Mouse (Mus musculus) stomach, embryonic 14.5 days (tissue): ENCODE measurements around the gene Taf4. TPM values are rescaled to one million over a fixed set of nuclear protein-coding genes. Genes with fewer than 3 reads are reported as not detected.

Source experiments
- ATAC-seq: fragments of 200-750 bp; cut with Nextera tagmentation; 2 replicates; pipeline ENCODE4 v1.8.0; 2017; ENCODE audit warnings: low read depth, moderate TSS enrichment; ENCODE audit not compliant: insufficient number of reproducible peaks, insufficient read depth, low FRiP score
- H3K27ac ChIP-seq: fragments of 300-500 bp; sonication (generic); 2 replicates; pipeline ENCODE4 v1.5.1; 2014; ENCODE audit warnings: mild to moderate bottlenecking, low read length, moderate library complexity, mixed read lengths
- H3K27me3 ChIP-seq: fragments of 300-500 bp; sonication (generic); 2 replicates; pipeline ENCODE4 v1.6.1; 2014; ENCODE audit warnings: low read length, control low read depth, mixed read lengths; ENCODE audit not compliant: control insufficient read depth, insufficient read depth
- H3K36me3 ChIP-seq: fragments of 300-500 bp; sonication (generic); 2 replicates; pipeline ENCODE4 v1.6.1; 2014; ENCODE audit warnings: mild to moderate bottlenecking, control low read depth, low read length, moderate library complexity, mixed read lengths; ENCODE audit not compliant: control insufficient read depth, insufficient read depth
- H3K4me1 ChIP-seq: fragments of 300-500 bp; sonication (generic); 2 replicates; pipeline ENCODE4 v1.6.1; 2014; ENCODE audit warnings: low read length, control low read depth, mixed read lengths; ENCODE audit not compliant: control insufficient read depth, insufficient read depth
- H3K4me2 ChIP-seq: fragments of 300-500 bp; sonication (generic); replicated peaks from 2 replicates; pipeline ENCODE4 v1.6.1; 2014; ENCODE audit warnings: low read depth, low read length, control low read depth
- H3K4me3 ChIP-seq: fragments of 300-500 bp; sonication (generic); 2 replicates; pipeline ENCODE4 v1.5.1; 2014; ENCODE audit warnings: low read depth, low read length, control low read depth
- H3K9ac ChIP-seq: fragments of 300-500 bp; sonication (generic); replicated peaks from 2 replicates; pipeline ENCODE4 v1.6.1; 2014; ENCODE audit warnings: low read depth, mild to moderate bottlenecking, control low read depth, low read length, moderate library complexity, mixed read lengths
- H3K9me3 ChIP-seq: fragments of 300-500 bp; sonication (generic); 2 replicates; pipeline ENCODE4 v1.6.1; 2016; ENCODE audit warnings: low read depth, low read length, control low read depth; ENCODE audit not compliant: control insufficient read depth
- WGBS: fragments of 180-500 bp; shearing (Covaris S2); extraction: QIAGEN DNeasy Blood & Tissue Kit; methylation state at CpG from one replicate; pipeline ENCODE4 v1.1.7; 2014; 5-methylcytosine and 5-hydroxymethylcytosine counted together
- polyA plus RNA-seq: library from polyadenylated mRNA; unstranded; fragments of >200 nt; fragmentation: Nextera tagmentation; extraction: Ambion mirVana; gene quantifications from 2 replicates; pipeline ENCODE4 v1.2.1, GENCODE M21; 2014

Taf4 gene
- polyA plus RNA-seq, 1 experiment from 2014 or later = 6.8 TPM

DNA sequence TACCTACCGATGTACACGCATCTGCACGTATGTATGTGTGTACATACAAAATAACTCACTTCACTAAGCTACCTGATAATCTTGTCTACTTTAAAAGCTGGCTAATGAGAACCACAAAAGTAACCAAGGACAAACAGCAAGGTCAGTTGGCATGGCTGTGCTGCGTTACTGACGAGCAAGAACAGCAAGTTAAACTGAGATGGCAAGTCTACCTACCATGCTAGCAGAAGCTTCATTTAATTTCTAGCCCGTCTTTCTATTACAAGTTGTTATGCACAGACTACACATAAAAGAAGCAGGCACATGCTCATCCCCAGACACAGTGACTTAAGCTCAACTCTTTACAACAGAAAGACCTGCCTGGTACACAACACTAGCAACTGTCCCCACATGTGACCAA is 29.9 kb downstream of the Taf4 start:
- H3K4me2 ChIP-seq = no peak overlapping the region
- H3K4me1 ChIP-seq = peaks cover 16% of the 10 kb centered on the region; the same call in 1 of the 2 replicates
- H3K9me3 ChIP-seq = no peaks in the 10 kb centered on the region
- no peak overlapping the region for H3K4me3 ChIP-seq
- WGBS = 86% methylated on average over 6 of the region's 6 CpGs
- H3K27me3 ChIP-seq = no peaks in the 10 kb centered on the region
- no peak overlapping the region for H3K9ac ChIP-seq
- H3K27ac ChIP-seq = no peak overlapping the region
- no peak for ATAC-seq
- no peaks in the 10 kb centered on the region for H3K36me3 ChIP-seq

DNA sequence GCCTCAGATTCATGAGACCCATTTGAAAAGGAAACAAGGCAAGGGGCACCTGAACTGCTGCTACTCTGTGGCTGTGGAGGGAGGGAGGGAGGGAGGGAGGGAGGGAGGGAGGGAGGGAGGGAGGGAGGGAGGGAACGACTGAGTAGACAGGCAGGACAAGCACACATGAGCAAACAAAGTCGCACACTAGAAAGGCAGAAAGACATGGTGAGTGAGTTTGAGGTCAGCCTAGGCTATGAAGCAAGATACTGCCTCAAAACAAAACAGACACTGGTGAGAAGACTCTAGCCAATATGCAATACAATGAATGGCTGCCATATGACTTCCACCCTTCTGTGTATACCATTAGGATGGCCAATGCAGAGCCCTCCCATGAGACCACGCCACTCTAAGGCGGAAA is 31.4 kb downstream of the Taf4 start:
- no peak overlapping the region for H3K4me3 ChIP-seq

DNA sequence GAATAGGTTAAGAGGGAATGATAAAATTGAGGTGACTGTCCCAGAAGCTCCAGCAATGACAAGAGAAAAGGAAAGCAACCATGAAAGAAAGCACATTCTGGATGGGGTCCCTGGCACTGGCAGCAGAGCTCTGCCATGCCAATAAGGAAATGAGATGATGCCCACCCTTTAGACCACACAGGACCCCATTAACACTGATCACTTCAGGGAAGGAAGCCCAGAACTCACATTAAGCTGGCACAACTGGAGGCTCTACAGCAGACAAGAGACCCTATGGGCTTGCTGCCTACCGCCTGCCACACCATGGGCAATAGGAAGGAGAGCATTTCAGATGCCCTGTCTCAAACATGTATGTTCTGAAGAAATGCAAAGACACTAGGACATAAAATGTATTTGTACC is 34.8 kb downstream of the Taf4 start:
- H3K4me1 ChIP-seq = no peaks in the 10 kb centered on the region
- H3K9ac ChIP-seq = no peak overlapping the region
- no peaks in the 10 kb centered on the region for H3K9me3 ChIP-seq
- no peak overlapping the region for H3K4me3 ChIP-seq
- ATAC-seq = no peak
- no peaks in the 10 kb centered on the region for H3K27me3 ChIP-seq
- H3K27ac ChIP-seq = no peak overlapping the region
- H3K36me3 ChIP-seq = peaks cover 7% of the 10 kb centered on the region; the same call in 1 of the 2 replicates
- WGBS = 90% methylated on average over 1 of the region's 1 CpGs
- H3K4me2 ChIP-seq = no peak overlapping the region

More for the DNA sequence above, 31.4 kb downstream of the Taf4 start:
- 49% methylated on average over 4 of the region's 4 CpGs for WGBS
- H3K4me1 ChIP-seq = peaks cover 15% of the 10 kb centered on the region; the same call in 1 of the 2 replicates
- ATAC-seq = no peak
- H3K36me3 ChIP-seq = no peaks in the 10 kb centered on the region
- no peak overlapping the region for H3K27ac ChIP-seq
- H3K9ac ChIP-seq = no peak overlapping the region
- H3K4me2 ChIP-seq = no peak overlapping the region
- no peaks in the 10 kb centered on the region for H3K9me3 ChIP-seq
- no peaks in the 10 kb centered on the region for H3K27me3 ChIP-seq

DNA sequence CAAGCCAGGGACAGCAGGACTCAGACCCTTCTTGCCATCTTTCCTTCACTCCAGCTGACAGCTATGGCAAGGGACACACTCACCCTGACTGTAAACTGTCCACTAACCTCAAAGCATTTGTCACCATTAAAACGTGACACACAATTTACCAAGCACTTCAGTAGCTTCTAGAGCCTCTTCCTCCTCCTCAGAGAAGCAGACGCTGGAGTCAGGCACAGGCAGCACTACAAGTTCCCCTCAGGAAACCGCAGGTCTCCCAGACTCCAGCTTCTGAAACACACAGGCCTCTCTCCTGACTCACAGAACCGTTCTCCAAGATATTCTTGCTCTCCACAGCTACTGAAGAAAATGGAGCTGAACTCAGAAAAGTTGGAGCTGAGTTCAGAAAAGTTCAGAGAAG is 39.4 kb downstream of the Taf4 start:
- no peak for ATAC-seq
- Histone ChIP-seq H3K4me3 (no peak overlapping the region), H3K9me3 (no peaks in the 10 kb centered on the region), H3K27me3 (no peaks in the 10 kb centered on the region), H3K27ac (no peak overlapping the region), H3K4me2 (no peak overlapping the region), H3K9ac (no peak overlapping the region), H3K36me3 (peaks cover 20% of the 10 kb centered on the region), H3K4me1 (no peaks in the 10 kb centered on the region)
- 69% methylated on average over 4 of the region's 4 CpGs for WGBS

DNA sequence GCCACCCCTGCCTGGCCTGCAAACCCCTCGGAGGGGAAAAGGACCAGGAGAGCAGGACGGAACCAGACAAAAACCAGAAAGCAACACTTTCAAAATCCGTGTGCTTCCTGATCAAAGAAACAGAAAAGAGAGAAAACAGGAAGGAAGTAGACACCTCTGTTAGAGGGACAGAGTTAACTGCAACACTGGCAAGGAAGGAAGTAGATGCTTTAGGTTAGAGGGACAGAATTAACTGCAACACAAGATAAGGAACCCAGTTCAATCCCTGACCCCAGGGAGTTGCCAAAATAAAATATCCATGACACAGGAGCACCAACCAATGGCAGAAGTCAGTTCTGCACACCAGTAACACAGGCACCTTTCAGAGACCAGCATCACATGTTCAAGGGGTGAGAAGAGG is 42.3 kb downstream of the Taf4 start:
- H3K36me3 ChIP-seq = peaks cover 40% of the 10 kb centered on the region
- no peak for ATAC-seq
- no peak overlapping the region for H3K27ac ChIP-seq
- no peak overlapping the region for H3K4me2 ChIP-seq
- no peaks in the 10 kb centered on the region for H3K9me3 ChIP-seq
- 84% methylated on average over 3 of the region's 3 CpGs for WGBS
- H3K9ac ChIP-seq = no peak overlapping the region
- H3K27me3 ChIP-seq = no peaks in the 10 kb centered on the region
- no peaks in the 10 kb centered on the region for H3K4me1 ChIP-seq
- H3K4me3 ChIP-seq = no peak overlapping the region

DNA sequence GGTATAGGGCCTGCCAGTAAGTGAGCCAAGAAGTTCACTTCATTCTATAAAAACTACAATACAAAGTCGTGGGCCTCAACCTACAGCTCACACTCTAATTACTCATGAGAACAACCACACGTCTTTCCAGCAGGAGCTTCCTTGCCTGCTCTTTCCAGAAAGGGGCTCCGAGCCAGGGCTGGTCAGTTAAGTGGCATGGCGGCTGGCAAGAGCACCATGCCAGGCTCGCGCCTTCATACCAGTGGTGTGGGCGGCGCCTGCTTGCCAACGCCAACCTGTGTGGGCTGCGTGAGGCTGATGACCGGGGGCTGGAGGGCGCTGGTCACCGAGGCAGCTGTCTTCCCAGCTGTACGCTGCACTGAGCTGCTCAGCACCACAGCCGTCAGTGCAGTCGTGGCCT is 44.7 kb downstream of the Taf4 start:
- H3K36me3 ChIP-seq = peaks cover 33% of the 10 kb centered on the region
- 90% methylated on average over 16 of the region's 16 CpGs for WGBS

DNA sequence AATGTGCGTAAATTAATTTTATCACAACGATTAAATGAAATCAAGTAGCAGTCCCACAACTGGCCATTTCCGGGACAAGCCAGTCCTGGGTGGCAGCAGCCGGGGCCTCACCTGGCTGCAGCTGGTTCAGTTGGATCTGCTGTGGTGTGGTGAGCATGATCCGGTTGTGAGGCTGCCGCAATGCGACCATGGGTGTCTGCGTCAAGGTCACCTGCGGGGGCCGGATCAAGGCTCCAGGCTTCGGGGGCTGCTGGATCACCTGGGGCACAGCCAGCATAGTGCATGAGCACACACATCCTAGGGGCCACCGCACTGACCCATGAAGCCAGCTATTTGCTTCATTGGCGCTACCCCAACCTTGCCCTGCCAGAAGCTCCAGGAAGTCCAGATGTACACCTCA is 47.3 kb downstream of the Taf4 start:
- ATAC-seq = no peak
- H3K9me3 ChIP-seq = no peaks in the 10 kb centered on the region
- H3K9ac ChIP-seq = no peak overlapping the region
- H3K27ac ChIP-seq = no peak overlapping the region
- H3K4me2 ChIP-seq = no peak overlapping the region
- H3K4me3 ChIP-seq = no peak overlapping the region
- no peaks in the 10 kb centered on the region for H3K27me3 ChIP-seq
- WGBS = 92% methylated on average over 13 of the region's 13 CpGs
- H3K36me3 ChIP-seq = peaks cover 35% of the 10 kb centered on the region
- H3K4me1 ChIP-seq = no peaks in the 10 kb centered on the region

More for the DNA sequence above, 44.7 kb downstream of the Taf4 start:
- Histone ChIP-seq H3K9me3 (no peaks in the 10 kb centered on the region), H3K4me3 (no peak overlapping the region), H3K9ac (no peak overlapping the region), H3K27me3 (no peaks in the 10 kb centered on the region), H3K27ac (no peak overlapping the region), H3K4me1 (no peaks in the 10 kb centered on the region), H3K4me2 (no peak overlapping the region)
- ATAC-seq = no peak

DNA sequence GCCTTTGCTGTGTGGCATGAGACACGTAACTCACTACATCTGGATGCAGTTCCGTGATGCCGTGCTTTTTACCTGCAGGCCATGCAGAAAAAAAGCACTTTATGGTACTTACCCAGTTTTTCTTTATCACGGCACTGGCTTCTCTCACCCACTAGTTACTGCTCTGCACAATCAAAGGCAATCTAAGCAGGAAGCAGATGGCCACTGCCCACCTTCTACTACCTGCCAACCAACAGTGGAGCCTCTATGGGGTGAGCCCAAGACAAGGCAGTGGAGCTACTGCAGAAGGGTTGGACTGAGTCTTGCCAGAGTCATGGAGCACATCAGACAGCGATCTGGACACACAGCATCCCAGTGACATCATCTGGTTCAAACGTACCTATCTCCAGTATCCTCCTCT is 52.4 kb downstream of the Taf4 start:
- H3K36me3 ChIP-seq = peaks cover 40% of the 10 kb centered on the region
- no peak overlapping the region for H3K27ac ChIP-seq
- no peak overlapping the region for H3K4me3 ChIP-seq
- no peaks in the 10 kb centered on the region for H3K4me1 ChIP-seq
- H3K9ac ChIP-seq = no peak overlapping the region
- no peak overlapping the region for H3K4me2 ChIP-seq
- no peaks in the 10 kb centered on the region for H3K27me3 ChIP-seq
- 91% methylated on average over 6 of the region's 6 CpGs for WGBS
- no peaks in the 10 kb centered on the region; the same call in 1 of the 2 replicates for H3K9me3 ChIP-seq
- no peak for ATAC-seq

DNA sequence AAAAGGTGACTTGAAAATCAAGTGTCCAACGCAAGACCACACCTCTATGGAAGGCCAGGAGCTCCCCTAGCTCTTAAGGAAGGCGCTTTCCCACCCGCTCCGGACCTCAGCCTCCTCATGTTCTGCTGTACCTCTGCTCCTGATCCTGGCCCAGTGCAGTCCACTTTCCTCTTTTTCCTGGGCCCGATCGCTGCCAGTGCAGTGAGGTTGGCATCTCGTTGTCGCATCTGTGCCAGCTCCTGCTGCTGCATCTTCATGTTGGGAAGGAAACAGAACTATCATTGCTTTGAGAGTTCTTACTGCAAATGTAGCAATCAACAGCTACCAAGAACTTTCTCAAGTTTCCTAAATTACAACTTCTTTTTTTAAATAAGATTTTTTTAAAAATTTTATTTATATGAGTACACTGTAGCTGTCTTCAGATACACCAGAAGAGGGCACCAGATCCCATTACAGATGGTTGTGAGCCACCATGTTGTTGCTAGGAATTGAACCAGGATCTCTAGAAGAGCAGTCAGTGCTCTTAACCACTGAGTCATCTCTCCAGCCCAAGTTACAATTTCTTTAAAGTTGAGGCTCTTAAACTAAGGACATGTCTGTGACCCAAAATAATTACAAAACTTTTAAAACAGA is 55.3 kb downstream of the Taf4 start:
- Histone ChIP-seq H3K4me2 (no peak overlapping the region), H3K9me3 (no peaks in the 10 kb centered on the region; the same call in 1 of the 2 replicates), H3K9ac (no peak overlapping the region), H3K36me3 (peaks cover 47% of the 10 kb centered on the region), H3K27ac (no peak overlapping the region), H3K4me1 (no peaks in the 10 kb centered on the region), H3K4me3 (no peak overlapping the region), H3K27me3 (no peaks in the 10 kb centered on the region)
- 95% methylated on average over 8 of the region's 8 CpGs for WGBS
- no peak for ATAC-seq
